Mouse (Mus musculus) brain, embryonic 14.5 days (tissue): Measurements from ENCODE around the gene LTO1. TPM values are rescaled to one million over a fixed set of nuclear protein-coding genes. Genes with fewer than 3 reads are reported as not detected.

ENCODE experiments used
- DNase-seq: peaks from one replicate; pipeline ENCODE4 v3.0.0-alpha.2; 2011; ENCODE audit warnings: low read depth
- CTCF ChIP-seq: fragments of 200-500 bp; IDR thresholded peaks from 2 replicates; pipeline ENCODE4 v1.5.1; 2012; ENCODE audit warnings: inconsistent platforms, mild to moderate bottlenecking, moderate library complexity, borderline replicate concordance; ENCODE audit not compliant: insufficient read depth, insufficient read length; ENCODE audit errors: extremely low read depth
- POLR2A ChIP-seq: fragments of 200-500 bp; IDR thresholded peaks from 2 replicates; pipeline ENCODE4 v1.6.1; 2012; ENCODE audit warnings: mild to moderate bottlenecking, inconsistent platforms, borderline replicate concordance; ENCODE audit not compliant: poor library complexity, insufficient read depth, insufficient read length, severe bottlenecking; ENCODE audit errors: extremely low read depth
- polyA plus RNA-seq: library from polyadenylated mRNA; depleted of rRNA; stranded (reverse); fragments of >200 nt; gene quantifications from 2 replicates; pipeline ENCODE4 v1.2.3, GENCODE M21; 2012

The LTO1 gene
- polyA plus RNA-seq, 1 experiment: 40.7 TPM

DNA sequence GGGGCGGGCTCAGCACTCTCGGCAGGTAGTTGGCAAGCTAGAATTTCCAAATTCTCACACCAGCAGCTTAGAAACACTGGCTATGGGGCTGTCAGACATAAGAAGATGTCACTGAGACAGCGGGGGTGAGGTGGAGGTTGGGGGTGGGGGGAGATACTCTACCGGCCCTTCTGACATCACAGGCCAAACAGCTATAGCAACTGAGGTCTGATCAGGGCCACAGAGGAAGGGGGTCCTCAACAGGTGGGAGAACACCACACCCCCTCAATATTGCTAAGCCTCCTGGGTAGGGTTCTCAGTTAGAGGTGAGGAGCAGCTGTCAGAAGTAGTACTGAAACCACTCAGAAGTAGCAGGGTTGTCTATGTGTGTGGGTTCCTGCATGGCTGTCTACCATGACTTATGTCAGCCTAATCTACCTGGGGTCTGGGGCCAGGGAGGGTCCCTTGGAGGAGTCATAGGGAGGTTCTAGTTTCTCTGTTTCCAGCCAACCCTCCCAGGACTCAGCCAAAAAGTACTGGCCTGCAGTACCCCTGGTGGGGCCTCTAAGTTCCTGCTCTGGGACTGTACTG lies 21.5 kb downstream of the LTO1 start:
- DNase-seq: no peak
- TF ChIP-seq CTCF (no peak), POLR2A (no peak)

DNA sequence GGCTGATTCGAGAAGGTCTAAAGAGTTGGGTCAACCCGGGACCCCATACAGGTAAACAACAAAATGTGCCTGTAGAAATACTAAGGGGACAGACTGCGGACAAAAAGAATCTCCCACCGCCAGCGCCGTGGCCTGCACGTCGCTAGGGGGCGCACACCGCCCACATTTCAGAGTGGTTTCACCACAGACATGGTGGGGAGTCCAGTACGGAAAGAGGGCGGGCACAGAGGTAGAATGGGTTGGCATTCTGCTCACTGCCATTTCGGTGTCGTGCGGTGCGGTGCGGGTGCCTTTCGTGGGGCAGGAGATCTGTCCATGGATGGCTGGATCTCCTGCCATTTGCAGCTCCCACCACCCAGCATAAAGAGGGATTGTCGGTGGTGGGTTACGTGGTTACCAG lies 22.6 kb downstream of the LTO1 start:
- peak; percentile 98 for TF ChIP-seq CTCF
- TF ChIP-seq POLR2A: no peak

DNA sequence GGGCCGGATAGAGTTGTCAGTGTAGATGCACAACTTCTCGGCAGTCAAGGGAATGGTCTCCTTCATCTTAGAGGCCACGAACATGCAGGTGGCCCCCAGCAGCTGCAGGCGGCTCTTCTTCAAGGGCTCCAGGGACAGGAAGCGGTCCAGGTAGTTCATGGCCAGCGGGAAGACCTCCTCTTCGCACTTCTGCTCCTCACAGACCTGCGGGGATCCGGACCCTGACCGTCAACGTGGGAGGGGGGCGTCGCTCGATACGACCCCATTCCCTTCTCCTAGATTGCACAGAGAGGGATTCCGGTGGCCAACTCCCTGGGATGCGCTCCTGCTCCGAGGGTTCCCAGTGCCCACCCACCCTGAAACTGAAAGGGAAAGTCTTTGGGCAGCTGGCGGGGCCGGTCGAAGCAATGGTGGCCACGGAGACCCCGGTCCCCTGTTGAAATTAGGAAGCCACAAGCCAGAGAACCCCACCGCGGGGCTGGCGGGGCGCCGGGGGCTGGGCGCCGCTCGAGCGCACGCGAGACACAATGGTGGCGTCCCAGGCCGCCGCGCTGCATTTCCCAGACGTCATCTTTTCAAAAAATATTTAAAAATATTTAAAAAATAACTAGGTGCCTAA lies 23.1 kb downstream of the LTO1 start:
- TF ChIP-seq POLR2A (no peak), CTCF (no peak)
- DNase-seq: no peak

More for the DNA sequence above, 22.6 kb downstream of the LTO1 start:
- peak; percentile 94 for DNase-seq

DNA sequence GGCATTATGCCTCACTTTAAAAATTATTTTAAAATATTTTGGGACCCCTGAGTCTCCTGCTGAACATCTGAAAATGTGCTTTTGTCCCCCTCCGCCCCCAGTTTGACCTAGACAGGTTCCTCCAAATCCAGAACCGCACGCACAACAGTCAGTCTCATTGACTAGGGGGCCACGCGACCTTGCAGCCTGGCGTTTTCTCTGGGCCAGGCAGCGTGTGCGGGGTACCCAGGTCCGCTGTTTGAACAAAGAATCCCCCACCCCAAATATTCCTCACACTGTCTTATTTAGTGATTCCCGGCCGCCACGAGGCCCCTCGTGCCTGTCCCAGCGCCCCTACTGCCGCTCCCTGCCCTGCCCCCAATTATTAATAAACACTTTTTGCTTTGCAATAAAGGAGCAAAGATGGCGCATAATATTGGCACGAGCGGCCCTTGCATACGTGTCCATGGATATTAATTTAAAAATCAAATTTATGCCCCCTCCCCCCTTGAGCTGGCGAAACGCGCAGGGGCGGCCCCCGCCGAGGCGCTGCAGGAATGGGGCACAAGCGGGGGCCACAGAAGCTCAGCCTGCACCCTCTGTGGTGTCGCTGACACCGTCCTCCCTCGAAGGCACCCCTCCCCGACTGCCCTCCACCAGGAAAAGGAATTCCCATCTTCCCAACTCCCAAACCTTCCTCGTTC lies 23.9 kb downstream of the LTO1 start:
- no peak for TF ChIP-seq CTCF
- no peak for TF ChIP-seq POLR2A
- peak; percentile 23 for DNase-seq

DNA sequence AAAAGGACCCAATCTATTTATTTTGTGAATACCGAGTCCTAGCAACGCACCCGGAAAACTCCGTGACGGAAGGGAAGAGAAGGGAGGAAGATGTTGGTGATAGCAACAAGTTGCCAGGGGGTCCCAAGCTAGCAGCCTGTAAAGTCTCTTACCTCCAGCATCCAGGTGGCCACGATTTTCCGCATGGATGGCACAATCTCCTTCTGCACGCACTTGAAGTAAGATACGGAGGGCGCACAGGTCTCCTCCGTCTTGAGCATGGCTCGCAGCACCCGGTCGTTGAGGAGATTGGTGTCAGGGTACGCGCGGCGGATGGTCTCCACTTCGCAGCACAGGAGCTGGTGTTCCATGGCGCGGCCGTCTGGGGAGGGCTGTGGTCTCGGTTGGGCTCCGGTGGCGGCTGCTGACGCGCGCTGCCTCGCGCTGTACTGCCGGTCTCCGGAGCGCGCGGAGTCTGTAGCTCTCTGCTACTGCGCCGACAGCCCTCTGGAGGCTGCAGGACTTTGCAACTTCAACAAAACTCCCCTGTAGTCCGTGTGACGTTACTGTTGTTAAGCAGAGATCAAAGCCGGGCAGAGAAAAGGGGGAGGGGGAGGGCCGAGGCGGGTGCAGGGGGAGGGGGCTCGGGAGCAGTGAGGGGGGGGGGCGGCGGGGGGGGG lies 24.6 kb downstream of the LTO1 start, which contains the start of gene Ccnd1:
Ccnd1 (minus strand) TSS at position 582 of the 659 bp plus-strand sequence.
- TF ChIP-seq CTCF: 0 out of 2 replicates have a peak, but pooled peaks have one; percentile 5
- TF ChIP-seq POLR2A: peak; percentile 66

DNA sequence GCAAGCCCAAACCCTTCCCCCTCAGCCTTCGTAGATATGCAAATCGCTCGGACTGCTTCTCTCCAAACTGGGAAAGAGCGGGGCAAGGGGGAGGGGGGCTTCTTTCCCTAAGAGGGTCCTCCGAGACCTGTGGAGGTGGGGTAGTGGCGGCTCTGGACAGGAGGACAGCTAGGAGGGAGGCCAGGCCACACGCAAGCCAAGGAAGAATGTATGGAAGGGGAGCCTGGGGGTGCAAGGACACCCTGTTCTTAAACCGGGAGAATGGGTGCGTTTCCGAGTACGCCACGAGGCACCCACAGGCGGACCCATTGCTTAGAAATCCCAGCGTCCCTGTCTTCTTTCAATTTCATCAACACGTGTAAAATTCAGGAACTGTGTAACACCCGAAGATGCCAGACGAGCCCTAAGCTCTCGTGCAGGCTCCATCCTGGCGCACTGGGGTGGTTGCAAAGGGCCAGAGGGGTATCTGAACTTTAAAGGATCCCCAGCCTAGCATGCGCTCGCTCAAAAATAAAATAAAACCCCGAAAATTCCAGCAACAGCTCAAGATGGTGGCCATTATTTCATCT lies 25.2 kb downstream of the LTO1 start:
- no peak for TF ChIP-seq POLR2A
- no peak for TF ChIP-seq CTCF
- no peak for DNase-seq

More for the DNA sequence above, 24.6 kb downstream of the LTO1 start, which contains the start of gene Ccnd1:
- DNase-seq: peak; percentile 91

DNA sequence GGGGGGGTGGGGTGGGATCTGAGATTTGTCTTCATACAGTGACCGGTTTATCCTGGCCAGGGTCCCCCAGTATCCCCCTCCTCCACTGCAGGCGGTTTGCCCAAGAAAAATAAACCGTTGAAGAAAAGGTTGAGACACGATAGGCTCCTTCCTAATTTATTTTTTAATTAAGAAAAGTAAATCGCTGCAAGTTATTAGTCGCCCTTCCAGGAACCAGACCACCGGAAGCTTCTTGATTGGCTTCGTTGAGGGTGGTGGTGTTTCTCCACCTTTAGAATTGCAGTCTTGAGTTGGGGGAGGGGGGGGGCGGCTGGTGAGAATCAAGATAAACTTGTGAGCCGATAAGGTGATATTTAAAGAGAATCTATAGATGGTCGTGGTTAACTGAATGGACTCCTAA lies 25.7 kb downstream of the LTO1 start:
- TF ChIP-seq POLR2A: no peak
- TF ChIP-seq CTCF: no peak
- DNase-seq: peak; percentile 41

DNA sequence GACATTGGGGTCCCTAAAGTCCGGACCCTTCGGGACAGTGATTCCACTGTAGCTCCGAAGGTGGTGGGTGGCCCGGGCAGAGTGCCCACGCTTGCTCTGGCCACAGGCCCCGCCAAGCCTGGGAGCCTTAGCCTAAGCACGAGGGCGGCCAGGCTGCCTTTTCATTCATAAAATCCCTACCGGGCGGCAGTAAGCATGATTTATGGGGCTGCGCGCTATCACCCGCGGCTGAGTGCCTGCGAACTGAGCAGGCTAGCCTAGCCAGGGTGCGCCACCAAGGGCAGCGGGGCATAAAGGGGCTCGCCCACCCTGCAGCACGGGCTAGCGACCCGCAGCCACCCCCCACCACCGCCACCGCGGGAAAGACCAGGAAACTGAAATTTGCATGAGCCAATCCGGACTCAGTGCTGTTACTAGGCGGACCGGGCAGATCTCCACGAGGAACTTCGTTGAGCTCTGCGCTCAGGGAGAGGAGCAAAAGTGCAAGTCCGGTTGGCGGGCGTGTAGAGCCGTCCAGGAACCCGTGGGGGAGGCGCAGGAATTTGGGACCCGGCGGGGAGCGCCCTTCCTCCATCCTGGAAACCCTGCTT lies 26.4 kb downstream of the LTO1 start:
- DNase-seq: peak; percentile 95
- TF ChIP-seq CTCF: no peak
- peak; percentile 16; the same call in 1 of the 2 replicates for TF ChIP-seq POLR2A

DNA sequence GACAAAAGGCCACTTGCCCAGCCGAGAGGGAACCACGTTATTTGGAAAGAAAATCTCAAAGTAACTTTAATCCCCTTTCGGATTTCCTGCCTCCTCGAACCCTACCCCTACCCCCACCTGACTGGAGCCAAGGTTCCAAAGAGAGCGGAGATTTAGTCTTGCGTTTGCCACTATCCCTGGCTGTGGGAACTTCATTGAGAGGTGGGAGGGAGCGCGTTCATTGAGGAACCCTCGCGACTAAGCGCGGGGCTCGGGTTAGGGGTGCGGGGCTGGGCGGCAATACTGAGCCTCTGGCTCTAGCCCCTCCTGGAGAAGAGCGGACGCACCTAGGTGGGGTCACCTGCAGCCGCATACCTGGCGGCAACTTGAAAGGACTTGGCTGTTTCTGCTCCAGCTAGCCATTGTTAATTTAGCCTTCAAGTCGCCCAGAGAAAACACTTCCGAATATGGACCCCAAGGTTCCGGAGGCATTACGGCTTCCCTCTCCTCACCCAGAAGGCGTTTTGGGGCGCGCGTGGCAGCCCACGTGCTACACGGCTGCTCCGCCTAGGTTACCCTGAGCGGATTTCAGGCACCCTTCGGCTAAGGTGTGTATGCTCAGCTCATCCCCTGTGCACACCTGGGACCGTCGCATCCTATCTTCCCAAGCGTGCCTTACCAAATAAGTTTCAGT lies 27.3 kb downstream of the LTO1 start:
- TF ChIP-seq POLR2A: no peak
- no peak for TF ChIP-seq CTCF
- DNase-seq: peak; percentile 68

DNA sequence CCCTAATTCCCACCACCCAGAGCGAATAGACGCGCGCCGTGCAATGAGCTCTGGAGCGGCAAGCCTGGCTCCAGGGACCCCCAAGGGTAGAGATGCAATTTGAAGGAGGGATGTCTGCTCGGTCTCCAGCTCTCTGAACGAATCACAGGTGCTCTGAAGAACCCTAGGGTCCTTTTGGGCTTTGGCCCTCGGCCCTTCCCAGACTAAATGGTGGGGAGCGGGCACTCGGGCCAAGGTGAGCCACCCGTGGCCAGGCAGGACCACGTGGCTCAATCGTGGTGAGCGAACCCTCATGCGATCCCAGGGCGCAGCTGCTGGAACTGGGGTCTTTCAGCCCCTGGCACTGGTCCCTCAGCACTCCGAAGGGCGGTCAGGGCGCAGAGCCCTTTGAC lies 27.8 kb downstream of the LTO1 start:
- peak; percentile 27 for DNase-seq
- TF ChIP-seq CTCF (no peak), POLR2A (no peak)
